Mouse (Mus musculus) cerebellum, adult 11-12 months (tissue): Measurements from ENCODE around the gene Add3.
"Not testable (repeated sequence)": the region's sequence is repeated elsewhere in the genome, so short reads cannot be mapped to it uniquely, and the experiment has no call there.

Experiments used
- DNase-seq: peaks from one replicate; pipeline ENCODE4 v3.0.0; 2022

Add3 gene

GRCm38 (mm10) chr19:53194751-53195520, 54.7 kb downstream of the Add3 start:
- no peak for DNase-seq

GRCm38 (mm10) chr19:53196961-53197360, 56.7 kb downstream of the Add3 start:
- DNase-seq, result no peak

GRCm38 (mm10) chr19:53197766-53198165, 57.5 kb downstream of the Add3 start:
- DNase-seq, result no peak

- no peak for DNase-seq
These were observed 58.7 kb downstream of the Add3 start for GRCm38 (mm10) chr19:53198706-53199572.

GRCm38 (mm10) chr19:53199711-53200110, 59.5 kb downstream of the Add3 start:
- DNase-seq, result no peak

- no peak for DNase-seq
These were observed 61.9 kb downstream of the Add3 start for GRCm38 (mm10) chr19:53202116-53202515.

GRCm38 (mm10) chr19:53206986-53207385, 66.7 kb downstream of the Add3 start:
- no peak for DNase-seq

- no peak for DNase-seq
These were observed 68.6 kb downstream of the Add3 start for GRCm38 (mm10) chr19:53208830-53209229.

- no peak for DNase-seq
These were observed 70.0 kb downstream of the Add3 start for GRCm38 (mm10) chr19:53210251-53210650.

GRCm38 (mm10) chr19:53215352-53215751, 75.1 kb downstream of the Add3 start:
- DNase-seq, result no peak

GRCm38 (mm10) chr19:53216761-53217538, 76.7 kb downstream of the Add3 start:
- no peak for DNase-seq

- no peak for DNase-seq
These were observed 77.6 kb downstream of the Add3 start for GRCm38 (mm10) chr19:53217837-53218236.

GRCm38 (mm10) chr19:53219305-53219704, 79.1 kb downstream of the Add3 start:
- DNase-seq, result no peak

- DNase-seq, result no peak
These were observed 80.9 kb downstream of the Add3 start for GRCm38 (mm10) chr19:53221186-53221585.

GRCm38 (mm10) chr19:53225249-53226070, 85.2 kb downstream of the Add3 start:
- not testable (repeated sequence) for DNase-seq

- DNase-seq, result no peak
These were observed 86.4 kb downstream of the Add3 start for GRCm38 (mm10) chr19:53226651-53227050.

GRCm38 (mm10) chr19:53228064-53228794, 88.0 kb downstream of the Add3 start:
- DNase-seq, result no peak

GRCm38 (mm10) chr19:53230942-53231815, 90.9 kb downstream of the Add3 start:
- DNase-seq, result no peak

GRCm38 (mm10) chr19:53233586-53233985, 93.3 kb downstream of the Add3 start:
- DNase-seq, result no peak

GRCm38 (mm10) chr19:53241806-53242205, 101.6 kb downstream of the Add3 start:
- DNase-seq, result no peak

GRCm38 (mm10) chr19:53243956-53244355, 103.7 kb downstream of the Add3 start:
- no peak for DNase-seq
